Mouse (Mus musculus) thymus, postnatal 25 days (tissue): Measurements from ENCODE around the gene C4b.
"Not testable (repeated sequence)": the region's sequence is repeated elsewhere in the genome, so short reads cannot be mapped to it uniquely, and the experiment has no call there.

ENCODE experiments used
- DNase-seq: peaks from one replicate; pipeline ENCODE4 v3.0.0; 2022

C4b gene

DNA sequence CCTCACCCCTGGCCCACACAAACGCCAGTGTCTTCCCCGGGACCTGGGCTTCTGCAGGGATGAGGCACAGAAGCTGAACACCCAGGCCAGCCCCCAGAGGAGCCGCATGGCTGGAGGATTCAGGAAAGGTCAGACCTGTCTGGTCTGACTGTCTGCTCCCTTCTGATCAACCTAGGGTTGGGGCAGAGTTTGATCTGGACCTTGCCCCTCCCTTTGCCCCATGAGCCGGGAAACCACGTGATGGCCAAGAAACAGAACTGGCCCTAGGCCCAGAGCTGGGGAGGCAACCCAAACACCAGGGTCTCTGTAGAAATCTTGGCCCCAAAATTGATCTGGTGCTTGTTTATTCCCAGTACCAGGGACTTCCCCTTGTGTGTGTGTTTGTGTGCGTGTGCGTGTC lies at the start of gene C4b:
TSS of gene C4b (minus strand) at position 164 of the 400 bp plus-strand sequence.
- no peak for DNase-seq

DNA sequence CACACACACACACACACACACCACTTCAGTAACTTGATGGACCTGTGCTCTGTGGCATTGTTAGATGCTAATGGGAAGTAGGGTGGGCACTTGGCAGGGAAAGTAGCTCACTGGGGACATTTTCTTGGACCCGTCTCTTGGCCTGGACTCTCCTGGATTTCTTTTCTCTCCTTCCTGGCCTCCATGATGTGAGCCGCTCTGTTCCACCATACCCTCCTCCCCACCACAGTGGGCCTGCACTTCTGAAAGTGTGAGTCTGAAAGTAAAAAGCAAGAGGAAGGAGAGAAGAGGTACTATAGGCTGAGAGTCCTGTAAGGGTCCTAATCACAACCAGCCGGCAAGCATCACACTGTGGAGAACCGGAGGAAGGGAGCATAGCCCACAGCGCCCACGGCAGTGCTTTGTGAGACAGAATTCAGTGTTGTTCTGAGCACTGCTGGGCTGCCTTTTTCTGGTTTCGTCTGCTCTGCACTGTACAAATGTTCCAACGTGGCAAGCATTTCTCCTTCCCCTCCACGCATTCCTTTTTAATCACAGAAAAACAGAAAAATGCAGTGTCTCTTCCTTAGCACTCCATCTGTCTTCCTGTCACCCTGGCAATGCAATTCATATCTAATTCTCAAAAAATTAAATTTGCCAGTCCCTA lies 34.1 kb upstream of the C4b start:
- no peak for DNase-seq

DNA sequence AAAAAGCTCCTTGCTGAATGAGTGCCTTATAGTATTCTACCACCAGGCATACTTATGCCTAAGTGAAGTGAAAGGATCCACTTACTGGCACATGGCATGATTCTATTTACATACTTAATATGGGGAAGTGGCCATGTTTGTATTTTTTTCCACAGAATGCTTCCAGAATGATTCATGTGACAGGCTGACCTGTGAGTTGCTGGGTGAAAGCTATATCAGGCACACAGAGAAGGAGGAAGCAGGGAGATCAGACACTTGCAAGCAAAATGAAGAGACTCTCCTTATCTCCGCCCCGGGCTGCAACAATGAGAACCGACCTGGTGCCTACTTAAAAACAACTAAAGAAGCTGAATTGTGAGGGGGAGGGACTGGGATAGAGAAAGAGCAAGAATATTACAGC lies 17.8 kb upstream of the C4b start:
- no peak for DNase-seq

DNA sequence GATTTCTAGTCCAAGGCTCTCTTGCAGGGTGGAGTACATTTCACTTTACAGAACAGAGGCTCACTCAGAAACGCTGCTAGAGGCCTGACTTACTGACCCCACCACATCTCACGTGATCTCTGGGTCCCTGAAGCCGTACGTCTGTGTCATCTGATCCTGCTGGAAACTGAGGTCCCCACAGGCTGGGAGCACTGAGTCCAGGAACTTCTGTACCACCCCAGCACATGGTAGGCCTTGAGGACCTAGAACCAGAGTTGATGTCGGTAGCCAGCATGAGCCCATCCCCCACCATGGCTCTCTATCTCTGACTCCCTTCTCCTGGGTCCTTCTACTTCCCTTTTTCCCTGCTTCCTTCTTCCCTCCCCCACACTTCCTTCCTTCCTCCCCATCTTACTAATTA lies 2.8 kb upstream of the C4b start:
- DNase-seq, result no peak

DNA sequence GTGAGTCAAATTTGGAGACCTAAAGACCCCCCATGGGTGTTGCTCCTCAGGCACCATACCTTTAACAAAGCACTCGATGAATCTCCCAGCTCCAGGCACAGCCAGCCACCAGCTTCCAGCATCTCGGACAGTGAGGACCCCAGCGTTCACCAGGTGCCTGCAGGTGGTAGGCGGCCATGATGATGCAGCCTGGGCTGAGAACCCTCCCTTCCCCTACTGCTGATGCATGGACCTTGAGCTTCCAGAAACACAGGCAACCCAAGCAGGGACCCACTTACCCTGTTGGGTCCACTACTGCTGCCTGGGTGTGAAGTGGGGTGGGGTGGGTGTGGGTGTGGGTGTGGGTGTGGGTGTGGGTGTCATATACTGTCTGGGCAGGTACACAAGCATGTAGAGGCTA lies 1.5 kb upstream of the C4b start:
- DNase-seq, result not testable (repeated sequence)

DNA sequence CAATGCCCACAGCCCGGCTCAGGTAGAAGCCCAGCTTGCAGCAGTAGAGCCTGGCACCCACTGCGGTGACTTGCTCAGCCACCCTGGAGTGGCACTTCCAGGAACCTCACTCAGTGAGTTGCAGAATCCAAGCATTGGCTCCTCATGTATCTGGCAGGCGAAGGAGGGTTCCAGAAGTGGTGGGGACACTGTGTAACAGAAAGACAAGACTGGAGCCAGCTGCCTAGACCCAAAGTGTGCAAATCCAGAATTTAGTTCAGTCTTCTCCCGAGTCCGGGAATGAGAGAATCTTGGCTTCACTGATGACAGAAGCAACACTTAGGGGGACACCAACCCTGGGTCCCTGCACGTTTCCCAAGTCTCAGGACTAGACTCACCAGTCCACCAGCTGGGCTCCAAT lies 929 bp upstream of the C4b start:
- not testable (repeated sequence) for DNase-seq

DNA sequence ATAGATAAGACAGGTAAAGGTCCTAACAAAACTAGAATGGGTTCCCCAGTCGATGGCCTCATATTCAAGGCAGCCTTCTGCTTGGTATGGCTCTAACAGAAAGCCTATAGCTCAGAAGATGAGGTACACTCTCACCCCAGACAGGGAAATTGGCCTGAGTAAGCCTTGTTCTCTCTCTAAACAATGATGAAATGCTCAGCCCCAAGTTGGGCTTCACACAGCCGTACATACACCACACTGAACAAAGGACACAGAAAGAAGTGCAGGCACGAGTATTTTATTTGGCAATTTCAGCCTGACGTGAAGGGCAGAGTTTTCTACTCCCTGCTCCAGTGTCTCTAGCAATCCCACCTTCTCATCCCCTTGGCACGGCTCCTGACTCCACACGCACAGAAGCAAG lies 524 bp upstream of the C4b start:
- no peak for DNase-seq

DNA sequence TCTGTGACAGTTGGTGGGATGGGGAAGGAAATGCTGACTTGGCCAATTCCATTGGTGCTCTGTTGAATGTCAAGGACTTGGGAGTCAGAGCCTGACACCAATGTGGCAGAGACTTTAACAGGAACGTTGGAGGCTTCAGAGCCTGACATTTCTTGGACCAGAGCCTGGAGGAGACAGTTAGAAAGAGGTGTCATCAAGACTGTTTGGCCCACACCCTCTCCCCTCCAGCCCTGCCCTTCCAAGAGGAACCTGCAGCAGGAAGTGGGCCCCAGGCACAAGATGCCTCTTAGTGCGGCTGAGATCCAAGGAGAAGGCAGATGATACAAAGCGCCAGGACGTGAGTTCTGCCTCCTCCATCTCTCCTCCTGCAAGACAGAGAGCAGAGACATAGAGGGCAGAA lies 3.4 kb downstream of the C4b start:
- DNase-seq, result no peak

DNA sequence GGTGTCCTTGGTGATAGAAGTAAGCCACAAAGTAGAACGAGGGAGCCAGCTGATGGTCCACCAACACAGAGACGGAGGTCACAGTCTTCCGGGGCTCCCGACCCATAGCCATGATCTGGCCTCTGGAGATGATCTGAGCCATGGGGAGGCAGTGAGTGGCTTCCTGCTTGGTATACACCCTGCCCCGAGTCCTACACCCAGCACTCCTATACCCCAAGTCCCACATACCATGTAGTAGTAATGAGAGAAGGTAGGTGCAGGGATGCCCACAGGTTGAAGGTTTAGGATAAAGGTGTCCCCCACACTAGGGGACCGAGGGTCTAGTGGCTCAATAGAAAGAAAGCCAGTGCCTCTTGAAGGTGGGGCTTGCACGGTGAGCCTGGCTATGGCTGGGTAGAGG lies 4.0 kb downstream of the C4b start:
- not testable (repeated sequence) for DNase-seq

DNA sequence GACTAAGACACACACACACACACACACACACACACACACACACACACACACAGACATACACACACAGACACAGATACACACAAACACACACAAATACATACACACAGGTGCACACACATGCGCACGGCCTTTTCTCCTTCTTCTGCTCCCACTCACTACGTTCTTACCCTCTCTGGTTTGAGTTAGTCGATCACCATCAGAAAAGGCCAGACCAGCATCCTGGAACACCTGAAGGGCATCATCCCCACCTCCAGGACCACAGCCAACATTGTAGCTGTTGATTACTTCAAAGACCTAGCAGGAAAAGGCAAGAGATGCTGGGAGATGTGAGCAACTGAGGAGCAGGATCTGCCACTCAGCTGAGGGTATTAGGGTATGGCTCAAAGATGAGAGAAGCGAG lies 6.2 kb downstream of the C4b start:
- not testable (repeated sequence) for DNase-seq

DNA sequence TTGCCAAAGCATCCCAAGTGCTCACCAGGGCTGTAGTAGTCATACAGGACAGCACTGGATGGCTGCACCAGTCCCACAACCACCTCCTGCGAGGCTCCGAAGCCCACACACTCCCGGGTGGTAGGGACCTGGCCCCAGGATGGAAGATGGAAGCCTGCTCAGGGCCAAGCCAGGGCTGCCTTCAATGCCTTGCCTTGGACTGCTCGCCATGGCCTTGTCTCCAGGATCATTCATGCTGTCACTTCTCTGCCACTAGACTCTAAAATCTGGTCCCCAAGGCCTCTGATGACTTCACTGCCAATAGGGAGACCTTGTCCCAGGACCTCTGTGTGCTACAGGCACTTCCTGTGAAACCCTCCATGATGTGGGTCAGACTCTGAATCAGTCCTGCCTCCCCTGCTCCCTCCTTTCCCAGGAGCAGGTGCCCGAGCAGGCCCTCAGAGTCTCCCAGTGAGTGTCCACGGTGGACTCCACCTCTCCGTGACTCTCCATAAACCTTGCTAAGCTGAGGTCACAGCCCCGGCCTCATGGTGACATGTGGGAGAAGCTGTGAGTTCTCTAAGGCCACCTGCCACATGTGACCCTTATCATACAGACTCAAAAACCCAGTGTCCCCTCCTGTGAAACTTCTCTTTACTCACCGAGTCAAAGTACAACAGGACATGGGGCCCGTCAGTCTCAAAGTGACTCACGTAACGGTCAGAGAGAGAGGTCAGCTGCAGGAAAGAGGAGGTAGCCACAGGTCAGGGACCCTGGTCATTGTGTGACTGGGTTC lies 13.7 kb downstream of the C4b start:
- DNase-seq, result not testable (repeated sequence)

DNA sequence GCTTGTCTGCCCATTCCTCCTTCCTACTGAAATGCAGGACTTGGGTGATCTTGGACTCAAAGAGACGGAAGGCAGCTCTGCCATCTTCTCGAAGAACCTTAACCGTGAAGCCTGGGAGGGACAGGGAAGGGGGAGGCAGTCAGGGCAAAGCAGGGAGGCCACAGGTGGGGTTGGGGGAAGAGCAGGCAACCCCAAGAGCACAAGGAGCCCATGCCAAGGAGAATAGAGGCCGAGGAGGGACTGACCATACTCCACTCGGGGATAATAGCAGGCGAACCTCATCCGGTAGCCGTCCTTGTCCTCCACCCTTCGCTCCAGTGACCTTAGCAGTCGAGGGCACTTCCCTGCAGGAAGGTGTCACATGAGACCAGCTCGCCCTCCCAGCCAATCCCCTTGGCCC lies 14.5 kb downstream of the C4b start:
- DNase-seq, result not testable (repeated sequence)

DNA sequence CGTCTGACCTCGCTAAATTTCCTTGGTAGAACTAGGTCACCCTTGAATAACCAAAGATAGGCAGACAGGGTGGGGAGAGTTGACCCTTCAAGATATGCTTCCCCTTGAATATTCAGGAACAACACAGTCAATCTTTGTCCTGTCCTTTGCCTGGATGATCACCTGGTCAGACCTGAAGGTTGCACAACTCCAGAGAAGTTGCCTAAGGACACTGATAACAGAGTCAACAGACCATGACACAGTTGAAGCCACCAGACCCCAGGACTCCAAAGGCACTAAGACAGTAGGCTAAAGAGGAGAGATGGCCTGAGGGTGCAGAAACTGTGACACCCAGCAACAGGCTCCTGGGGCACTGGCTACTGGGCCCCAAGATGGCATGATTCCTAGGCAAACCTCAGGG lies 15.8 kb downstream of the C4b start:
- no peak for DNase-seq

DNA sequence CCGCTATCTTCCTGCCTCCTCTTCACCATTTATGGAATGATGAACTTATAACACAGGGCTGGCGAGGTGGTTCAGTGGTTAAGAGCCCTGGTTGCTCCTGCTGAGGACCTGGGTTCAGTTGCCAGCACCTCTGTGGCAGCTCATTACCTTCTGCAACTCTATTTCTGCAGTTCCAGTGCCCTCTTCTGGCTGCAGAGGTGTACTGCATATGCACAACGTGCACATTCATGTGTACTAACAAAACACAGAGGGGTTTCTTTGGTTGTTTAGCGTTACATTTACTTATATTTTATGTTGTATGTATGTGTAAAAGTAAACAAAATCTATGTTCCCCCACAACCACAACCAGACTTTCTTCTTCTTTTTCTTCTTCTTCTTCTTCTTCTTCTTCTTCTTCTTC lies 20.6 kb downstream of the C4b start:
- no peak for DNase-seq

DNA sequence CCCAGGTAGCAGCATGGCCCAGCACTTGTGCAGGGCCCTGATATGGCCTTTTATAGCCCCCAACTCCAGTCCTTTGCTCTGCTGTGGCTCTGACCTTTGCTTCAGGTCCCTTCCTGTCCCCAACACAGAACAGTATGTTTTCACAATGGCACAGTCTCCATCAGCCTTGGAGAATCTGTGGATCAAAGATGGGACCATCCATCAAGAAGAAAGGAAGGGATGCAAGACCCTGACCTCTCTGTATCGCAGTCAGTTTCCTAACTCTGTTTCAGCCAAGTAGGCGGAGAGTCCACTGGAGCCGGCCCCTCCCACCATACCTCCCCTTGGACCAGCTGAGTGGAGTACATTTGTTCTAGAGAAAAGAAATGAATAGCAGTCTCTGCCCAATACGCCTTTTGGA lies 21.4 kb downstream of the C4b start:
- DNase-seq, result not testable (repeated sequence)

DNA sequence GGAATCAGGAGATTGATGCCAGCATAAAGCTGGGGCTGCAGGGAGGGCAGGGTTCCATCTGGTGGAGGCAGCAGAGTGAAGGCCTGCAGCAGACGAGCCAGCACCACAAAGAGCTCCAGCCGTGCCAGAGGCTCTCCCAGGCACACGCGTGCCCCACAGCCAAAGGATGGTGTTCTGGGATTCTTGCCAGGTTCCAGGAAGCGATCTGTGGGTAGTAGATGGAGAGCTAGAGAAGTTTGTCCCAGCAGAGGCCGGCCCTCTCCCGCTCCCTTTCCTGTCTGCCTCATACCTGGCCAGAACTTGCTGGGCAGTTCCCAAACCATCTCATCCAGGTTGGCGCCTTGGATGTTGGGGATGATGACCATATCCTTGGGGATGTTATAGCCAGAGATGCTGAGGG lies 23.8 kb downstream of the C4b start:
- DNase-seq, result not testable (repeated sequence)

DNA sequence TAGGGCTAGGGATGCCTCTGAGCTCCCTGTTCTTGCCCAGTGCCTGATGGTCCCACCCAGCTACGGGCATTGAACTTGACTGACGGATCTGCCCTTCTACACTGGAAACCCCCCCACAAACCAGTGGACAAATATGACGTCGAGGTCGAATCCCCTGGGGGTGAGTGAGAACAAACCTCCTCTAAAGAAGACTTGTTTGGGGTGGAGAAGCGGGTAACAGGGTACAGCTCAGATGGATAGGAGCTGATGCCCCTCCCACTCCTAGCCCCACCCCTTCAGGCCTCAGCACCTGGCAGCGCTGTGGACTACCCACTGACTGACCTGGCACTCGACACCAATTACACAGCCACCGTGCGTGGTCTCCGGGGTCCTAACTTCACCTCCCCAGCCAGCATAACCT lies 26.3 kb downstream of the C4b start:
- DNase-seq, result no peak

DNA sequence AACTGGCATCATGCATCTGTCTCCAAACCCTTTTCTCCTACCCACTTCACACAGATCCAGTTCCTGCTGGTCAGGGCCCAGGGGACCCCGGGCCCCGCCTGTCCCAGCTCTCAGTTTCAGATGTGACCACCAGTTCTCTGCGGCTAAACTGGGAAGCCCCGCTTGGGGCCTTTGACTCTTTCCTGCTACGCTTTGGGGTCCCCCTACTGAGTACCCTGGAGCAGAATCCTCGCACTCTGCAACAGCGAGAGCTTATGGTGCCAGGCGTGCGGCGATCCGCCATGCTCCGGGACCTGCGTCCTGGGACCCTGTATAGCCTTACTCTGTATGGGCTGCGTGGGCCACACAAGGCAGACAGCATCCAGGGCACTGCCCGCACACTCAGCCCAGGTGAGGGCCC lies 27.4 kb downstream of the C4b start:
- no peak for DNase-seq

DNA sequence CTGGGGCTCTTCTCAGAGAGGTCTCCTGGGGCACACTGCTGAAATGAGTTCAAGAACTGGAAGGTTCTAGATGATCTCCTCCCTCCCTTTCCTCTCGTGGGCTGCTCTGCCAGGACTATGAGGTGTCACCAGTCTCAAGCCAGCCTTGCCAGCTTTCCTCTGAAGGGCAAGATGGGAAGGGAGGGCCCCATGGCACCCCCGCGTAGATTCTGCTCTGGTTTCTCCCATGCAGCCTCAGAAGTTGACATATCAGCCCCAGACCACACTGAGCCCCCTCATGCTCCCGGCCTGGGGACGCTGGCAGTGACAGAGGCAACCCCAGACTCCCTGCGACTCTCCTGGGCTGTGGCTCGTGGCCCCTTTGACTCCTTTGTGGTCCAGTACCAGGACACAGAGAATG lies 28.2 kb downstream of the C4b start:
- not testable (repeated sequence) for DNase-seq

DNA sequence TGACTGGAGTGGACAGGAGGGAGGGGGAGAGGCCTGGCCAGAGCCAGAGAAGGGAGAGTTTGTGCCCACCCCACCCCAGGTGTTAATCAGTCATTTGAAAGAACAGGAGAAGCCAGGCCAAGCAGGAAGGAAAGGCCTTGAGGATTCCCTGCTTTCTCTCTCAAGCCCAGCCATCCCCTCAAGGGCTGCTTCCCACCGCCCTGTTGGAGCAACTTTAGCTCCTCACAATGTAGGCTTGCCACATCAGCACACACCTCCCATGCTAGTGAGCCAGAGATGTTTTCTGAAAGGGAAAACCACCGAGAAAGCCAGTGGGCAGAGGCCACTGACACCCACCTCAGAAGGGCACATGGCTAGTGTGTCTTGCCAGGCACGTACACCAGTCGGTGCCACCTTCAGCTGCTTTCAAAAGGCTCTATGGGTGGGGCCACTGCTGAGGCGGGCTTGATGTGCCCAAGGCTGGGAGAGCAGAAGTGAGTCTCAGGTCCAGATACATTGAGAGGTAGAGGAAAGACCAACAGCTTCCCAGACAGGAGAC lies 28.7 kb downstream of the C4b start:
- not testable (repeated sequence) for DNase-seq

DNA sequence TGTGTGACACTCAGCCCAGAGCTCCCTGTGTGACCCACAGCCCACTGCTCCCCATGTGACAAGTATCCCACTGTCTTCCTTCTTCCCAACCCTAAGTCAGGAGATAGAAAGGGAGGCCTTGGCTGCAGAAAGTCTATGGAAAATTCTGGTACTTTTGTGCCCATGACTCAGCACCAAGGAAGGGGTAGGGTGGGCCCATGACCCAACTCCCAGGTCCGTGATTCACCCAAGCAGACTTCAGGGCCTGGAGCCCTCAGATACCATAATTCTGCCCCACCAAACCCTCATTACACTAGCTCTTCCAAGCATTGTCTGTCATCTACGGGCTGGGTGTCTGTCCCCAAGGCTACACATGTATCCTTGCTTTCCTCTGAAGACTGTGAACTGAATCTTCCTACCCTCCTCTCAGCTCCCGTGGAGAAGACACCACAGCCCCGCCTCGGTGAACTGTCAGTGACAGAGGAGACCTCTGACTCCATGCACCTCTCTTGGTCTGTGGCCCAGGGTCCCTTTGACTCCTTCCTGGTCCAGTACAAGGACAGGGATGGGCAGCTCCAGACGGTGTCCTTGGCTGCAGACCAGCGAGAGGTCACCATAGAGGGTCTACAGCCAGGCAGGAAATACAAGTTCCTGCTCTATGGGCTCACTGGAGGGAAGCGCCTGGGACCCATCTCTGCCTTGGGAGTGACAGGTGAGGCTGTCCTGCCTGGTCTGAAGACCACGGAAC lies 29.3 kb downstream of the C4b start:
- DNase-seq, result not testable (repeated sequence)

DNA sequence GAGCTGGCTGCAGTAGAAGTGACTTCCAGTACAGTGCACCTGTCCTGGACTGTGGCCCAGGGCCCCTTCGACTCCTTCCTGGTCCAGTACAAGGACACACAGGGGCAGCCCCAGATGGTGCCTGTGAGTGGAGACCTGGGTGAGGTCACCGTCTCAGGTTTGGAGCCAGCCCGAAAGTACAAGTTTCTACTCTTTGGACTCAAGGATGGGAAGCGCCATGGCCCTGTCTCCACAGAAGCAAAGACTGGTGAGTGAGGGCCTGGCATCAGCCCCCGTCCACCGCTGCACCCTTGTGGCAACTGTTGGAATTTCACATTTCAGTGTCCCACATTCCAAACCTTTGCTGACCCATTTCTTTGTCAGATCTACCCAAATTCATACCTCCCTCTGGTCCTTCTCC lies 30.7 kb downstream of the C4b start:
- peak; percentile 50 for DNase-seq

DNA sequence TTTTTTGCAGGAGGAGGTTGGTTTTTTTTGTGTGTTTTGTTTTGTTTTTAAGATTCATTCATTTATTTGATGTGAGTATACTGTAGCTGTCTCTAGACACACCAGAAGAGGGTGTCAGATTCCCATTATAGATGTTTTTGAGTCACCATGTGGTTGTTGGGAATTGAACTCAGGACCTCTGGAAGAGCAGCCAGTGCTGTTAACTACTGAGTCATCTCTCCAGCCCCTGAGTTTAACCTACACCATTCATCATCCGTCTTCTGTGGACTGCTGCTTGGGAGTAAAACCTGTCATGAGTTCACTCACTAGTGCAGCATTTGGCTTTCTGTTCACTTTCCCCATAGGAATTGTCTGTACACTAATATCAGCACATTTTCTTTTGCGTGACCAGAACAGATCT lies 37.2 kb downstream of the C4b start:
- not testable (repeated sequence) for DNase-seq

DNA sequence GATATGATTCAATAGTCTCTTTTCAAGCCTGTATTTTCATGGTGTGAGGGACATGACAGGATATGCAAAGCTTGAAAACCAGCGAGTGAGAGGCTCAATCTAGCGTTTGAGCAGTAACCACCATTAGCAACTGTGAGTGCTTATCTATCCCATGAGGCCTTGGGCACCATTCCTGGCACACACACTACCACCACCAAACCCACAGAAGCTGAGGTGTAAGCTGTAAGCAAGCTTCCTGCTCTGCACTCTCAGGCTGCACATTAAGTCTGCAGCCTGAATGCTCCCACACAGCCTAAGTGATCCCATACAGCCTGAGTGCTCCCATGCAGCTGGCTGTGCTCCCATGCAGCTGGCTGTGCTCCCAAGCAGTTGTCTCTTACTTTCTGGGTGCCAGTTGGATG lies 43.0 kb downstream of the C4b start:
- DNase-seq, result no peak
